Mouse (Mus musculus) limb, embryonic 14.5 days (tissue): Measurements from ENCODE around the gene Ablim1. TPM values are rescaled to one million over a fixed set of nuclear protein-coding genes. Genes with fewer than 3 reads are reported as not detected.

ENCODE experiments used
- ATAC-seq: fragments of 200-750 bp; cut with Nextera tagmentation; 2 replicates; pipeline ENCODE4 v1.8.0; 2017; ENCODE audit warnings: low read depth, moderate number of reproducible peaks, moderate TSS enrichment; ENCODE audit not compliant: low FRiP score
- DNase-seq: peaks from one replicate; pipeline ENCODE4 v3.0.0-alpha.2; 2015; ENCODE audit warnings: low spot score
- H3K27ac ChIP-seq: fragments of 300-500 bp; sonication (generic); replicated peaks from 2 replicates; pipeline ENCODE4 v1.5.1; 2014; ENCODE audit warnings: low read depth, mild to moderate bottlenecking, low read length, moderate library complexity, mixed read lengths
- H3K27me3 ChIP-seq: fragments of 300-500 bp; sonication (generic); 2 replicates; pipeline ENCODE4 v1.6.1; 2014; ENCODE audit warnings: low read length, mixed read lengths; ENCODE audit not compliant: control insufficient read depth, insufficient read depth
- H3K36me3 ChIP-seq: fragments of 300-500 bp; sonication (generic); 2 replicates; pipeline ENCODE4 v1.6.1; 2014; ENCODE audit warnings: mild to moderate bottlenecking, low read length, moderate library complexity, mixed read lengths; ENCODE audit not compliant: control insufficient read depth, insufficient read depth
- H3K4me1 ChIP-seq: fragments of 300-500 bp; sonication (generic); 2 replicates; pipeline ENCODE4 v1.6.1; 2014; ENCODE audit warnings: antibody characterized with exemption, low read length, mixed read lengths; ENCODE audit not compliant: control insufficient read depth, insufficient read depth
- H3K4me2 ChIP-seq: fragments of 300-500 bp; sonication (generic); replicated peaks from 2 replicates; pipeline ENCODE4 v1.6.1; 2014; ENCODE audit warnings: low read depth, mild to moderate bottlenecking, low read length, moderate library complexity; ENCODE audit not compliant: severe bottlenecking
- H3K4me3 ChIP-seq: fragments of 300-500 bp; sonication (generic); replicated peaks from 2 replicates; pipeline ENCODE4 v1.5.1; 2014; ENCODE audit warnings: low read length
- H3K9ac ChIP-seq: fragments of 300-500 bp; sonication (generic); 2 replicates; pipeline ENCODE4 v1.6.1; 2014; ENCODE audit warnings: mild to moderate bottlenecking, low read depth, low read length, moderate library complexity; ENCODE audit not compliant: severe bottlenecking
- H3K9me3 ChIP-seq: fragments of 300-500 bp; sonication (generic); 2 replicates; pipeline ENCODE4 v1.6.1; 2016; ENCODE audit warnings: low read length; ENCODE audit not compliant: control insufficient read depth
- POLR2A ChIP-seq: fragments of 200-500 bp; IDR thresholded peaks from 2 replicates; pipeline ENCODE4 v1.8.0; 2012; ENCODE audit warnings: inconsistent platforms, mild to moderate bottlenecking, moderate library complexity, borderline replicate concordance; ENCODE audit not compliant: insufficient read depth, insufficient read length; ENCODE audit errors: extremely low read depth
- WGBS: fragments of 180-500 bp; shearing (Covaris S2); extraction: QIAGEN DNeasy Blood & Tissue Kit; methylation state at CpG from one replicate; pipeline ENCODE4 v1.1.7; 2014; 5-methylcytosine and 5-hydroxymethylcytosine counted together
- polyA plus RNA-seq, 2 experiments: library from polyadenylated mRNA; depleted of rRNA in 1 of 2; stranded (reverse) in 1 of 2; unstranded in 1 of 2; fragments of >200 nt; fragmentation: Nextera tagmentation in 1 of 2; extraction: Ambion mirVana in 1 of 2; gene quantifications; 2 replicates each; pipeline versions ENCODE4 v1.2.1 to v1.2.3; 2012 to 2014

Gene Ablim1
- polyA plus RNA-seq, 2 experiments = 30.6 to 76.9 TPM

DNA sequence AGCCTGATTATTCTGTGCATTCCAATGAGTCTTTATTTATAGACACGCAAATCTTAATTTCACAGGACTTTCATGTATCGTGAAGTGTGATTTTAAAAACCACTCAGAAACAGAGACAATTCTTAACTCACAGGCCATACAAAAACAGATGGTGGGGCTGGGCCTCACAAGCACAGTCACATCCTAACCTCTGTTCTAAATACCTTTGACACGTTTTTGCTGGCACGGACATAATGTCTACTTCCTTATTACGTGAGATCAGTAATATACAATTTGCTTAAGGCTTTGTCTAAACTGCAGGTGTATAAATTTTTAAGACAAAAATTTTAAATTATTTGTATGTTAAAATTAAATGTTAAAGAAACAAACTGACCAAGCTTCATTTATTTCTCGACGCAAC lies 212.7 kb downstream of the Ablim1 start:
- Histone ChIP-seq H3K4me2 (no peak overlapping the region), H3K9ac (no peak overlapping the region), H3K36me3 (no peaks in the 10 kb centered on the region), H3K27ac (no peak overlapping the region), H3K4me3 (no peak overlapping the region), H3K4me1 (peaks cover 23% of the 10 kb centered on the region), H3K9me3 (no peaks in the 10 kb centered on the region), H3K27me3 (no peaks in the 10 kb centered on the region)
- no peak for TF ChIP-seq POLR2A
- DNase-seq = no peak
- WGBS = 70% methylated on average over 7 of the region's 7 CpGs
- ATAC-seq = no peak

DNA sequence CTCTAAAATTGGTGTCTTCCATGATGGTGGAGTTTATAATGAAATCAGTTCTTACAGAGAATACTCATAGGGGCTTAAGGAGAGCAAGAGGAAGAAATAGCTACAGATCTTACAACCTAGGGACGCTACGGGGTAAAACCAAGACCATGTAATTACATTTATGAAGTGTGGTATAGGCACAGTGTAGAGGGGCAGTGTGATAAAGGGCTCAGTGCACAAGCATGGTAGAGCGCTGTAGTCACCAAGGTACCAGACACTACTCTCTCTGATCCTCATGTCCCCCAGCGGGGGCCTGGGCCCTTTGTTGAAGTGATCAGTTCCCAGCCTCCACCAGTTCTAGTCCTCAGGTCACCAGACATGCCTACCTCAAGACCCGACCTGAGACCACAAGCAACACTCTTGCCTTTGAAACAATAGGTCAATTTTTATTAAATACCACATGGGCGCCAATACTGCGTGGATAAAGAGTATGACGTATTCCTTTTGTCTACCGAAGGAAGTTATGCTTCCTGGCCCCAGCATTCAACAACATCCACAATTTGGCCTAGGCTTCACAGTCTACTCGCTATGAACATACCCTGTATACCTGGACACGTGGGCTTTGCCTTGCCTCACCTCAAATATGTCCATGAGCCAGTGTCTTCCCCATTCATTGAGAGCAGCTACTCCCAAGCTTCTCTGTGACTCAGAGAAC lies 213.8 kb downstream of the Ablim1 start:
- TF ChIP-seq POLR2A = no peak
- Histone ChIP-seq H3K27me3 (no peaks in the 10 kb centered on the region), H3K27ac (no peak overlapping the region), H3K9ac (no peak overlapping the region), H3K36me3 (no peaks in the 10 kb centered on the region), H3K4me3 (no peak overlapping the region), H3K9me3 (no peaks in the 10 kb centered on the region), H3K4me1 (peaks cover 17% of the 10 kb centered on the region), H3K4me2 (no peak overlapping the region)
- no peak for DNase-seq
- WGBS = 95% methylated on average over 11 of the region's 11 CpGs
- no peak for ATAC-seq

DNA sequence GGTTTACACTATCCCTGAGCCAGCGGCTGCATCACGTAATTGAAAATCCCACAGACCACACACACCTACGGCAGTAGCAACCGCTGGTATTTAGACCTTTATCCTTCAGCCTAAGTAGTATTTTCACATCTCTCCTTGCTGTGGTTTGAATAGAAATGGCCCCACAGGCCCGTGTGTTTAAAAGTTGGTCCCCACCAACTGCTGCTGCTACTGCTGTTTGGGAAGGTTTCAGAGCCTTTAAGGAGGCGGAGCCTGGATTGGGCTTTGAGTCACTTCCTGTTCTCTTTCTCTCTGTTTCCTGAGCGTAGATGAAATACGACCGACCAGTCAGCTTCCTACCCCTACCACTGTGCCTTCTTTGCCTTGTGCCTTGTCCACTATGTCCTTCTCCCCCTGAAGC lies 214.7 kb downstream of the Ablim1 start:
- Histone ChIP-seq H3K9ac (no peak overlapping the region), H3K4me1 (peaks cover 17% of the 10 kb centered on the region), H3K4me2 (no peak overlapping the region), H3K27me3 (no peaks in the 10 kb centered on the region), H3K27ac (no peak overlapping the region), H3K9me3 (no peaks in the 10 kb centered on the region), H3K4me3 (no peak overlapping the region), H3K36me3 (no peaks in the 10 kb centered on the region)
- ATAC-seq = no peak
- DNase-seq = no peak
- 91% methylated on average over 9 of the region's 9 CpGs for WGBS
- TF ChIP-seq POLR2A = no peak

DNA sequence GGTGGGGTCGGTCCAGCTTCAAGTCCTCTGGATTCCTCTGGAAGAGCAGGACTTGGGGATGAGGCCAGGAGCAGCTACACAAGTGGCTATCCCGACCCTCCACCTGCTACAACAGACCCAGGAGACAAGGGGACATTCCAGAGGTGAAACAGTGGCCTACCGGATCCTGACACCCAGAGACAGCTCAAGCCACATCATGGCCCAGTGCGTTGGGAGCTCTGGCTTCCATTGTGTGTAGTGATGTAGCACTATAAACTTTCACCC lies 215.7 kb downstream of the Ablim1 start:
- Histone ChIP-seq H3K4me2 (no peak overlapping the region), H3K4me3 (no peak overlapping the region), H3K4me1 (peaks cover 17% of the 10 kb centered on the region), H3K9me3 (no peaks in the 10 kb centered on the region), H3K27ac (0 out of 2 replicates have a peak overlapping the region, but pooled peaks have one; percentile 1), H3K9ac (no peak overlapping the region), H3K36me3 (no peaks in the 10 kb centered on the region), H3K27me3 (no peaks in the 10 kb centered on the region)
- WGBS = 80% methylated on average over 4 of the region's 4 CpGs
- no peak for DNase-seq
- TF ChIP-seq POLR2A = no peak
- ATAC-seq = no peak

DNA sequence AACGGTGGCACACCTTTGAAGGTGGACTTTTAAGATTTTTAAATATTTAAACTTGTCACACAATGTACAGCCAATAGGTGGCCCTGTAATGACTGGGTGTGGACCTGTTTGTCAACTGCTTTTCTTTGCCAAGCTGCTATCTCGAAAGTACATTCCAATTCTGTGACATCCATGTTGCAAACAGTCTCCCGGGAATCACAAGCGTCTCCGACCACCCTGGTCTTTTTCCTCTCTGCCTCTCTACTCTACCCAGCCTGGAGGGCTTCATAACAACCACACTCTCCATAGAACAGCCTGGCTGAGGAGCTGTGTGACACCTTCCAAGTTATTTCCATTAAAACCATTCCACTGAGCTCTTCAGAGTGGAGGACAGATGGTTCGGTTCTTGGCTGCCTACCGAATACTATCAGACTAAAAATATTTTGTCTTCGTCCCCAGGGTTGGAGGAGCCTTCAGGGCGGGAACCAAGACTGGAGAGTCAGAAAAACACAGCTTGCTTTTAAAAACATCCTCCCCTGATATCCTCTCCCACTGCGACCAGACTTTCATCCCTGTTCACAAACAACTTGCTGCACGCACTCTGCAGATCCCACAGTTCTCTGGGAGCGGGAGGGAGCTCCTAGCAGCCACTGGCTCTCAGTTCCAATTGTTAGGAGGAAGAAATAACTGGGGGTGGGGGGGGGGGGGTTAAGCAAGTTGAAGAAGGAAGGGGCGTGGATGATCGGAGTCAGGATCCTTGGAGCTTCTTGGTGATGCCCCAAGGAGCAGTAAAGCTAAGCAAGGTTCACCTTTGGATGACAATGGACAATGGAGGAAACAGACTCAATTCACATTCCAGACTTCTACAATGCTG lies 216.3 kb downstream of the Ablim1 start:
- TF ChIP-seq POLR2A = no peak
- WGBS = 75% methylated on average over 14 of the region's 14 CpGs

More for the DNA sequence above, 216.3 kb downstream of the Ablim1 start:
- DNase-seq (no peak), ATAC-seq (no peak)
- peaks cover 11% of the 10 kb centered on the region for H3K4me1 ChIP-seq
- H3K4me2 ChIP-seq = no peak overlapping the region
- no peak overlapping the region for H3K4me3 ChIP-seq
- no peaks in the 10 kb centered on the region for H3K27me3 ChIP-seq
- peak overlapping the region; percentile 13 for H3K27ac ChIP-seq
- H3K9me3 ChIP-seq = no peaks in the 10 kb centered on the region
- no peaks in the 10 kb centered on the region for H3K36me3 ChIP-seq
- no peak overlapping the region for H3K9ac ChIP-seq
